Mouse (Mus musculus) bone marrow, adult 2 months (tissue): Measurements from ENCODE around the gene Map1s. TPM values are rescaled to one million over a fixed set of nuclear protein-coding genes. Genes with fewer than 3 reads are reported as not detected.

ENCODE experiments used
- H3K27ac ChIP-seq: fragments of 200-500 bp; 2 replicates; pipeline ENCODE4 v1.5.1; 2012; ENCODE audit warnings: low read depth, mild to moderate bottlenecking, control low read depth, inconsistent platforms, low read length; ENCODE audit not compliant: control insufficient read depth, poor library complexity, insufficient read depth
- H3K4me1 ChIP-seq: fragments of 200-500 bp; 2 replicates; pipeline ENCODE4 v1.6.1; 2011; ENCODE audit warnings: low read length; ENCODE audit not compliant: control insufficient read depth, insufficient read depth
- H3K4me3 ChIP-seq: fragments of 200-500 bp; replicated peaks from 2 replicates; pipeline ENCODE3; 2011; ENCODE audit warnings: mild to moderate bottlenecking, low read depth, low read length, control low read depth; ENCODE audit not compliant: control insufficient read depth
- CTCF ChIP-seq: fragments of 200-500 bp; IDR thresholded peaks from 2 replicates; pipeline ENCODE4 v1.5.1; 2011; ENCODE audit warnings: low read length, control low read depth; ENCODE audit not compliant: control insufficient read depth, insufficient read depth
- POLR2A ChIP-seq: fragments of 200-500 bp; IDR thresholded peaks from 2 replicates; pipeline ENCODE4 v1.6.1; 2011; ENCODE audit warnings: low read depth, mild to moderate bottlenecking, control low read depth, low read length, borderline replicate concordance; ENCODE audit not compliant: control insufficient read depth
- WGBS: fragments of 180-500 bp; shearing (Covaris S2); methylation state at CpG from one replicate; pipeline ENCODE4 v1.1.7; 2018; 5-methylcytosine and 5-hydroxymethylcytosine counted together
- polyA plus RNA-seq: library from polyadenylated mRNA; stranded (reverse); fragments of >200 nt; gene quantifications from 2 replicates; pipeline ENCODE4 v1.2.4, GENCODE M21; 2011; ENCODE audit warnings: low replicate concordance; ENCODE audit not compliant: missing spikeins, insufficient read depth, insufficient read length

Gene Map1s
- polyA plus RNA-seq, 1 experiment, result 18.9 TPM

DNA sequence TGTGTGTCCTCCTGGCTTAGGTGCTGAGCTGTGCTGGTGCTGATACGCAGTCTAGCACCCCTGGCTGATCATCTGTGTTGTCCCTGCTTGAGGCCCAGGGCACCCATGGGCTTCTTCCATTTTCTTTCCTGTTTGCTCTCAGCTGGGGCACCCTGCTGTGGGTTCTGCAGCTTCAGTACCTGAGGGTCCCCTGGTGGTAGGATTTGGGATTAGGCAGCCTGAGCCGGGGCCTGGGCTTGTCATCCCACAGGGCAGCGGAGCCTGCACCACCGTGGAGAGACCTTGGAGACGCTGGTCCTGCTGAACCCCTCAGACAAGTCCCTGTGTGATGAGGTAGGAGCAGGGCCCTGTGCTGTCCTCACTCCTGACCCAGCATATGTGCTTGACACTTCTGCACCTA lies 5.9 kb downstream of the Map1s start:
- TF ChIP-seq CTCF, result no peak; the same call in 1 of the 2 replicates
- no peak for TF ChIP-seq POLR2A
- H3K27ac ChIP-seq, result no peak overlapping the region
- no peak overlapping the region for H3K4me3 ChIP-seq
- H3K4me1 ChIP-seq, result no peaks in the 10 kb centered on the region
- 85% methylated on average over 5 of the region's 5 CpGs for WGBS

- no peak overlapping the region for H3K4me3 ChIP-seq
- TF ChIP-seq POLR2A (no peak), CTCF (no peak)
- no peak overlapping the region; the same call in 1 of the 2 replicates for H3K27ac ChIP-seq
- H3K4me1 ChIP-seq, result no peaks in the 10 kb centered on the region
- 95% methylated on average over 30 of the region's 30 CpGs for WGBS
These were observed 7.2 kb downstream of the Map1s start for GRCm38 (mm10) chr8:70912955-70913354.

DNA sequence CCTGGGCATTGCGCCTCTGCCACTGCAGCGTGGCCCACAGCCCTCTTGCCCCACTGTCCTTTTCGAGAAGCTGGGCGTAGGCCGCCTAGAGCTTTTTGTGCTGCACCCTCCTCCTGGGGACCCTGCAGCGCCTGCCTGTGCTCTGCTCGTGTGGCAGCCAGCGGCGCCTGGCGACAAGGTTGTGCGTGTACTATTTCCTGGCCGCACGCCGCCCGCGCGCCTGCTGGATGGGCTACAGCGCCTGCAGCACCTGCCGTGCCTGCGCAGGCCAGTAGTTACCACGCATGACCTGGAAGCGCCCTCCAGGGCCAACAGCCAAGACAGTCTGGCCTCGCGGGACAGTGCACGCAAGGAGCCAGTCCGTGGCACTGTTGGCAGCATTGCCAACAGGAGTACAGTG lies 7.8 kb downstream of the Map1s start:
- no peaks in the 10 kb centered on the region for H3K4me1 ChIP-seq
- TF ChIP-seq POLR2A (no peak), CTCF (no peak)
- WGBS, result 92% methylated on average over 26 of the region's 26 CpGs
- H3K27ac ChIP-seq, result no peak overlapping the region
- H3K4me3 ChIP-seq, result no peak overlapping the region

DNA sequence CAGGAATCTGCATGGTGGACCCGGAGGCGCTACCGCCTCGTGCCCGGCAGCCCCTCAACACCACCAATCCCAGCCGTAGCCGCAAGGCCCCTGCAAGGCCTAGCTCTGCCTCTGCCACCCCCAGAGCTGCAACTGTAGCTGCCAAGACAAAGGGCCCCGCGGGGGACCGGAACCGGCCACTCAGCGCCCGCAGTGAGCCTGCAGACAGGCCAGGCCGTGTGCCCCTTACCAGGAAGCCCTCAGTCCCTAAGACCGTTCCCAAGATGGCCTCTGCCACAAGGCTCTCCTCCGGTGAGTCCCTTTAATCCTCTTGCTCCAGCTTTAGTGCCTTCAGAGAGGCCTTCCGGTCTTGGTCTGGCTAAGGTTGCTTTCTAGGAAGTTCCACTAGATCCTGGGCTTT lies 9.0 kb downstream of the Map1s start:
- TF ChIP-seq POLR2A (no peak), CTCF (no peak)
- no peaks in the 10 kb centered on the region for H3K4me1 ChIP-seq
- WGBS, result 95% methylated on average over 17 of the region's 17 CpGs
- no peak overlapping the region for H3K4me3 ChIP-seq
- no peak overlapping the region for H3K27ac ChIP-seq

DNA sequence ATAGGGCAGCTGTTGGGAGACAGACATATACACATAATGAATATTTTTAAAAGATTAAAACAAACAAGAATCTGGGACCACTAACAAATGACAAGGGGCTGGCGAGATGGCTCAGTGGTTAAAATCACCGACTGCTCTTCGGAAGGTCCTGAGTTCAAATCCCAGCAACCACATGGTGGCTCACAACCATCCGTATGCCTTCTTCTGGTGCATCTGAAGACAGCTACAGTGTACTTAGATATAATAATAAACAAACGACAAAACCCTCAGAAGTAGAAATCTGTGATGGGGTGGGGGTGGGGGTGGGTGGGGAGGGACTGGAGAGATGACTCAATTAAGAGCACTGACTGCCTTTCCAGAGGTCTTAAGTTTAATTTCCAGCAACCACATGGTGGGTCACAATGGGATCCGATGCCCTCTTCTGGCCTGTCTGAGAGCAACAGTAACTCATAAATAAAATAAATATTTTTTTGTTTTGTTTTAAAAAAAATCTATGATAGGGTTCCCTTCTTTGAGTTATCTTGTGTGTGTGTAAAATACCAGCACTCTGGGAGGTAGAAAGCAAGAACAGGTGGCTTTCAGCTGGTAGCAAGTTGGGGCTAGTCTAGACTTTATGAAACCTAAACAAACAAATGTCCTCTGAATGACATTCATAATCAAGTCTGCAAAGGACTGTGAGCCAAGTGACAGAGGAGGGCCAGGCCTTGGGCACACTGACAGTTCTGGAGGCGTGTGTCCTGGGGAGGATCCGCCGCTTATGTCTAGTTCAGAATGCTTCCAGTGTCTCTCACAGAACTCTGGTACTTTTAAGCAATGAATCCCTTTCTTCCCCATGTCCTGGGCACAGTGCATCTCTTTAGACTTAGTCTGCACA lies 14.6 kb downstream of the Map1s start:
- Histone ChIP-seq H3K27ac (no peak overlapping the region), H3K4me1 (no peaks in the 10 kb centered on the region), H3K4me3 (no peak overlapping the region)
- WGBS, result 77% methylated on average over 9 of the region's 9 CpGs
- TF ChIP-seq CTCF (no peak), POLR2A (no peak)

DNA sequence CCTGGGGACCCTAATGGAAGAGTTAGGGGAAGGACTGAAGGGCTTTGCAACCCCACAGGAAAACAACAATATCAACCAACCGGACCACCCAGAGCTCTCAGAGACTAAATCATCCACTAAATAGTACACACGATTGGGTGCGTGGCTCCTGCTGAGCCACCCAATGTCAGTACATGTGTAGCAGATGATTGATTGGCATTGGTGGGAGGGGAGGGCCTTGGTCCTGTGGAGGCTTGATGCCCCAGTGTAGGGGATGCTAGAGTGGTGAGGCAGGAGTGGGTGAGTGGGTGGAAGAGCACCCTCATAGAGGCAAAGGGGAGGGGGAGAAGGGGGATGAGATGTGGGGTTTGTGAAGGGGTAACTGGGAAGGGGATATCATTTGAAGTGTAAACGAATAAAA lies 18.4 kb downstream of the Map1s start:
- H3K4me3 ChIP-seq, result no peak overlapping the region
- WGBS, result 79% methylated on average over 4 of the region's 4 CpGs
- no peaks in the 10 kb centered on the region for H3K4me1 ChIP-seq
- TF ChIP-seq POLR2A (no peak), CTCF (no peak)
- H3K27ac ChIP-seq, result no peak overlapping the region

DNA sequence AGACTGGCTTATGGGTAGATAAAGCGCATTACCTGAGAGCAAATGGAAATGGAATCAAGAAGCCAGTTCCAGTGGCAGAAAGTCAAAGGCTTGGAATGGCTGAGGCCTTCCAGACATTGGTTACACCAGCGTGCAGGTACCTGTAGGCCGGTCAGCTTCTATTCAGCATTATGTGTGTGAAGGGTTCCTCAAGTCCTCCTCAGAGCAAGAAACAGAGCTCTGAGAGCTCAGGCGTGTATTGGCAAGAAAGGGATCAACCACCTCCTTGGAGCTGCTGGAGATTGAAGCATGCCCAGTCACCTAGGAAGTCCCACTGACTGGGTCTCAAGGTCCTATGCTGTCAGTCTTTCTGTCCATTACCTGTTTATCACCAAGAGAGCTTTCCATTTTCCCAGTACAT lies 20.0 kb downstream of the Map1s start:
- H3K27ac ChIP-seq, result no peak overlapping the region
- H3K4me3 ChIP-seq, result no peak overlapping the region
- TF ChIP-seq CTCF (no peak), POLR2A (no peak)
- H3K4me1 ChIP-seq, result no peaks in the 10 kb centered on the region
- WGBS, result 82% methylated on average over 4 of the region's 4 CpGs

DNA sequence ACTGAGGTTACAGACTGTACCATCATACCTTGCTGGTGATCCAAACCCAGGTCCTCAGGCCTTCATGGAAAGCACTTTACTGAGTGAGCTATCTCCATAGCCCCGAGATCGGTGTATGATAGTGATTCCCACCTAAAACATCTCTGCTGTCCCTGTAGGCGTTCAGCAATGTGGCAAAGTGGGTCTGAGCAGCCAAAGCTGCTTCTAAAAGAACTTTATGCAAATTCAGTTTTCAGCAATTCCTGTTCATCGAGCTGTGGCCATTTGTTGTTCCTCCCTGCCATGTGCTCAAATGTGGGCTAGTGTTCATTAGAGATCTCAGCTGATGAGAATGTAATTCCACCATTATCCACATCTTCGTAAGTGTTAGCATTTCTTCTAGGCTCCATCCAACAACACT lies 20.7 kb downstream of the Map1s start:
- WGBS, result 76% methylated on average over 5 of the region's 5 CpGs
- no peak overlapping the region for H3K27ac ChIP-seq
- H3K4me3 ChIP-seq, result no peak overlapping the region
- no peaks in the 10 kb centered on the region for H3K4me1 ChIP-seq
- no peak for TF ChIP-seq CTCF
- TF ChIP-seq POLR2A, result no peak

- H3K27ac ChIP-seq, result no peak overlapping the region
- H3K4me1 ChIP-seq, result no peaks in the 10 kb centered on the region
- H3K4me3 ChIP-seq, result no peak overlapping the region
- 86% methylated on average over 3 of the region's 3 CpGs for WGBS
- TF ChIP-seq POLR2A (no peak), CTCF (no peak)
These were observed 22.4 kb downstream of the Map1s start for GRCm38 (mm10) chr8:70928096-70928495.
